Mouse (Mus musculus) lung, adult 2 months (tissue): ENCODE measurements at regions not wholly inside any gene's neighbourhood (a gene's known extent, or its start where the extent isn't known, plus 50 kb on each side); places are given as distances from the start of the nearest gene placed in this dataset.

ENCODE experiments used
- CTCF ChIP-seq: fragments of 200-500 bp; IDR thresholded peaks from 2 replicates; pipeline ENCODE4 v1.5.1; 2011; ENCODE audit warnings: mild to moderate bottlenecking, low read length, control low read depth; ENCODE audit not compliant: insufficient read depth
- POLR2A ChIP-seq: fragments of 200-500 bp; IDR thresholded peaks from 2 replicates; pipeline ENCODE4 v1.6.1; 2011; ENCODE audit warnings: low read depth, mild to moderate bottlenecking, control low read depth, low read length, borderline replicate concordance; ENCODE audit errors: extremely low read depth

DNA sequence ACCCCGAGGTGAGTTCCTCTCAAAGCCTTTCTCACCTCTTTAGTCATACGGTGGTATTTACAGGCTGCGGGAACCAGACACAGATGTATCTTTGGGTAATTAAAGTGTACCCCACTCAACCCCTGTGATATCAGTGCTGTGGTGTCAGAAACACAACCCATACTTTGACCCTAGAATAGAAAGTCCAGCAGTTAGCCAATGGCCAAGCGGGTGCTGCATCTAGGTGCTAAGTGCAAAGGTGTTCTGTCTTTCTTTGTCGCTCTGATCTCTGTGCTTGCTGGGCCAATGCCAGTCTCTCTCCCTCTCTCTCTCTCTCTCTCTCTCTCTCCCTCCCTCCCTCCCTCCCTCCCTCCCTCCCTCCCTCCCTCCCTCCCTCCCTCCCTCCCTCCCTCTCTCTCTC lies 107.6 kb downstream of the Cxcl12 start:
- TF ChIP-seq POLR2A: no peak
- TF ChIP-seq CTCF: no peak
